Mouse (Mus musculus) G1E (cell line): ENCODE data around the gene Hist2h2bb. TPM values are rescaled to one million over a fixed set of nuclear protein-coding genes. Genes with fewer than 3 reads are reported as not detected.
A peak's percentile ranks its signal among the peaks of the same experiment; 100 is the strongest.
"Not testable (repeated sequence)": the region's sequence is repeated elsewhere in the genome, so short reads cannot be mapped to it uniquely, and the experiment has no call there.

Experiments used
- ATAC-seq: 2 replicates; pipeline ENCODE4 v1.8.0; 2016; ENCODE audit warnings: mild to moderate bottlenecking; ENCODE audit not compliant: insufficient number of reproducible peaks, poor library complexity, low FRiP score, severe bottlenecking; ENCODE audit errors: extremely low read depth
- DNase-seq: peaks from one replicate; pipeline ENCODE4 v3.0.0; 2012; ENCODE audit warnings: low spot score
- H3K27me3 ChIP-seq: 2 replicates; pipeline ENCODE4 v1.6.1; 2012; ENCODE audit warnings: mild to moderate bottlenecking, low read length, inconsistent platforms; ENCODE audit not compliant: insufficient read depth
- H3K36me3 ChIP-seq: replicated peaks from 2 replicates; pipeline ENCODE3; 2012; ENCODE audit warnings: mild to moderate bottlenecking, inconsistent platforms
- H3K4me1 ChIP-seq: 2 replicates; pipeline ENCODE4 v1.6.1; 2012; ENCODE audit warnings: low read depth, low read length, inconsistent platforms, mixed read lengths; ENCODE audit not compliant: insufficient read depth
- H3K4me3 ChIP-seq: 2 replicates; pipeline ENCODE4 v1.5.1; 2012; ENCODE audit warnings: low read depth, mild to moderate bottlenecking, inconsistent platforms, low read length, moderate library complexity, mixed read lengths
- H3K9me3 ChIP-seq: replicated peaks from 2 replicates; pipeline ENCODE4 v1.6.1; 2012; ENCODE audit warnings: inconsistent platforms
- CTCF ChIP-seq: IDR thresholded peaks from 2 replicates; pipeline ENCODE4 v1.5.1; 2012; ENCODE audit warnings: low read depth, low read length, inconsistent platforms, mixed read lengths
- GATA1 ChIP-seq: IDR thresholded peaks from 2 replicates; pipeline ENCODE4 v1.6.1; 2012; ENCODE audit warnings: borderline replicate concordance, low read length, inconsistent platforms, mixed read lengths
- GATA2 ChIP-seq: IDR thresholded peaks from 2 replicates; pipeline ENCODE4 v1.6.1; 2012; ENCODE audit warnings: low read depth, low read length, inconsistent platforms, borderline replicate concordance
- POLR2AphosphoS5 ChIP-seq: IDR thresholded peaks from 2 replicates; pipeline ENCODE4 v1.6.1; 2012; ENCODE audit warnings: low read depth, low read length, inconsistent platforms; ENCODE audit not compliant: insufficient replicate concordance
- TAL1 ChIP-seq: conservative IDR thresholded peaks from 2 replicates; pipeline ENCODE4 v1.6.1; 2012; ENCODE audit warnings: low read depth, low read length, inconsistent platforms, mixed read lengths
- polyA plus RNA-seq: library from polyadenylated mRNA; stranded (reverse); fragments of >175 nt; gene quantifications from 2 replicates; pipeline ENCODE4 v1.2.3, GENCODE M21; 2012
- total RNA-seq, 2 experiments: library from RNA; stranded (forward) in 1 of 2; stranded (reverse) in 1 of 2; fragments of 200-1000 nt in 1 of 2; fragments of >200 nt in 1 of 2; fragmentation: Nextera tagmentation in 1 of 2; gene quantifications; 2 replicates each; pipeline ENCODE4 v1.2.3; 2014 to 2017

Hist2h2bb gene
- total and polyA plus RNA-seq, 3 experiments: 0.29 to 8,372 (median 2,071) TPM

- TF ChIP-seq GATA2: no peak
- 0 out of 2 replicates have a peak, but pooled peaks have one; percentile 3 for TF ChIP-seq CTCF
- TF ChIP-seq TAL1: no peak
- no peak for TF ChIP-seq GATA1
- peak; percentile 96; the same call in 1 of the 2 replicates for TF ChIP-seq POLR2AphosphoS5
- H3K27me3 ChIP-seq: no peaks in the 10 kb centered on the region
- no peaks in the 10 kb centered on the region for H3K9me3 ChIP-seq
- H3K36me3 ChIP-seq: no peaks in the 10 kb centered on the region
- DNase-seq (peak; percentile 19), ATAC-seq (peak; percentile 18)
- peak overlapping the region; percentile 67 for H3K4me3 ChIP-seq
- peaks cover 37% of the 10 kb centered on the region for H3K4me1 ChIP-seq
Observed at GRCm38 (mm10) chr3:96273591-96274465, 4.3 kb downstream of the Hist2h2bb start.

- H3K4me3 ChIP-seq: peak overlapping the region; percentile 71
- peak; percentile 28 for DNase-seq
Observed at GRCm38 (mm10) chr3:96277428-96277799, 7.9 kb downstream of the Hist2h2bb start.

GRCm38 (mm10) chr3:96277800-96278624, 8.5 kb downstream of the Hist2h2bb start:
- H3K27me3 ChIP-seq: peaks cover 8% of the 10 kb centered on the region; the same call in 1 of the 2 replicates
- no peaks in the 10 kb centered on the region for H3K36me3 ChIP-seq
- DNase-seq: peak; percentile 85
- no peaks in the 10 kb centered on the region for H3K9me3 ChIP-seq
- H3K4me1 ChIP-seq: peaks cover 34% of the 10 kb centered on the region
- ATAC-seq: peak; percentile 66
- TF ChIP-seq GATA2: no peak
- TF ChIP-seq CTCF: peak; percentile 74; the same call in 1 of the 2 replicates
- no peak for TF ChIP-seq GATA1
- peak overlapping the region; percentile 71 for H3K4me3 ChIP-seq

More at GRCm38 (mm10) chr3:96277428-96277799, 7.9 kb downstream of the Hist2h2bb start:
- Histone ChIP-seq H3K9me3 (no peaks in the 10 kb centered on the region), H3K27me3 (peaks cover 6% of the 10 kb centered on the region; the same call in 1 of the 2 replicates), H3K36me3 (no peaks in the 10 kb centered on the region), H3K4me1 (peaks cover 34% of the 10 kb centered on the region)
- no peak for ATAC-seq
- TF ChIP-seq CTCF: no peak
- TF ChIP-seq TAL1: no peak
- no peak for TF ChIP-seq GATA2
- no peak for TF ChIP-seq POLR2AphosphoS5
- no peak for TF ChIP-seq GATA1

- Histone ChIP-seq H3K27me3 (peaks cover 20% of the 10 kb centered on the region), H3K4me1 (peaks cover 22% of the 10 kb centered on the region), H3K4me3 (no peak overlapping the region), H3K36me3 (no peaks in the 10 kb centered on the region), H3K9me3 (no peaks in the 10 kb centered on the region)
- ATAC-seq (no peak), DNase-seq (no peak)
- TF ChIP-seq CTCF (no peak), GATA1 (no peak), GATA2 (no peak), TAL1 (no peak), POLR2AphosphoS5 (no peak)
Observed at GRCm38 (mm10) chr3:96280660-96281059, 11.1 kb downstream of the Hist2h2bb start.

- ATAC-seq: no peak
- no peak for DNase-seq
- H3K27me3 ChIP-seq: peaks cover 24% of the 10 kb centered on the region
- peaks cover 4% of the 10 kb centered on the region; the same call in 1 of the 2 replicates for H3K9me3 ChIP-seq
- TF ChIP-seq GATA2: no peak
- no peak for TF ChIP-seq TAL1
- no peak for TF ChIP-seq GATA1
- TF ChIP-seq POLR2AphosphoS5: no peak
- no peak for TF ChIP-seq CTCF
- H3K4me3 ChIP-seq: no peak overlapping the region
- no peaks in the 10 kb centered on the region for H3K36me3 ChIP-seq
- no peaks in the 10 kb centered on the region; the same call in 1 of the 2 replicates for H3K4me1 ChIP-seq
Observed at GRCm38 (mm10) chr3:96284457-96284856, 14.9 kb downstream of the Hist2h2bb start.

- not testable (repeated sequence) for H3K4me3 ChIP-seq, DNase-seq, H3K9me3 ChIP-seq, H3K36me3 ChIP-seq, ATAC-seq, H3K4me1 ChIP-seq
- peaks cover 18% of the 10 kb centered on the region for H3K27me3 ChIP-seq
- peak; percentile 44; the same call in 1 of the 2 replicates for TF ChIP-seq CTCF
Observed at GRCm38 (mm10) chr3:96287334-96287733, 17.8 kb downstream of the Hist2h2bb start.
